Mouse (Mus musculus): ENCODE results near the gene Ctsw. TPM values are rescaled to one million over a fixed set of nuclear protein-coding genes. Genes with fewer than 3 reads are reported as not detected.

The Ctsw gene
- polyA plus RNA-seq, 2 experiments, result 0.25 to 0.27 TPM

GRCm38 (mm10) chr19:5420579-5420978, 47.7 kb downstream of the Ctsw start:
- Histone ChIP-seq H3K27ac (no peak overlapping the region), H3K4me3 (ENCODE audit: insufficient read depth in 1 of 2, low read depth in 2 of 2, low read length in 2 of 2) (no peak overlapping the region), H3K27me3 (ENCODE audit: control insufficient read depth, insufficient read depth, low read length) (no peaks in the 10 kb centered on the region), H3K9ac (replicated peaks) (no peak overlapping the region), H3K4me2 (ENCODE audit: low read depth) (no peak overlapping the region), H3K9me3 (ENCODE audit: control insufficient read depth, low read length) (no peaks in the 10 kb centered on the region), H3K4me1 (replicated peaks; ENCODE audit: control insufficient read depth in 2 of 2, insufficient read depth in 2 of 2, low read length in 1 of 2) (peaks cover 5% of the 10 kb centered on the region in 2 experiments; a peak in 2 of 4 replicates), H3K36me3 (replicated peaks; ENCODE audit: control insufficient read depth, insufficient read depth, low read depth) (peaks cover 2% of the 10 kb centered on the region)
- DNase-seq (ENCODE audit: low read depth in 3 of 3, low spot score in 3 of 3) (no peak), ATAC-seq (ENCODE audit: insufficient read depth) (no peak)
- TF ChIP-seq EP300 (IDR thresholded peaks at IDR 0.05; ENCODE audit: low read depth) (no peak), CTCF (IDR thresholded peaks at IDR 0.05; ENCODE audit: low read depth) (no peak)
- WGBS (ENCODE audit: insufficient replicate concordance), result 70% methylated on average over 6 of the region's 6 CpGs

- no peak overlapping the region for H3K4me2 ChIP-seq (ENCODE audit: low read depth)
- H3K4me1 ChIP-seq (replicated peaks; ENCODE audit: control insufficient read depth in 2 of 2, insufficient read depth in 2 of 2, low read length in 1 of 2), result peaks cover 5% of the 10 kb centered on the region in 2 experiments; a peak in 2 of 4 replicates
- no peak for DNase-seq (ENCODE audit: low read depth in 3 of 3, low spot score in 3 of 3)
- no peaks in the 10 kb centered on the region for H3K9me3 ChIP-seq (ENCODE audit: control insufficient read depth, low read length)
- no peak overlapping the region for H3K9ac ChIP-seq (replicated peaks)
- TF ChIP-seq EP300 (IDR thresholded peaks at IDR 0.05; ENCODE audit: low read depth) (no peak), CTCF (IDR thresholded peaks at IDR 0.05; ENCODE audit: low read depth) (no peak)
- H3K27ac ChIP-seq, result no peak overlapping the region
- ATAC-seq (ENCODE audit: insufficient read depth), result no peak
- 59% methylated on average over 9 of the region's 9 CpGs for WGBS (ENCODE audit: insufficient replicate concordance)
- H3K27me3 ChIP-seq (ENCODE audit: control insufficient read depth, insufficient read depth, low read length), result no peaks in the 10 kb centered on the region
- H3K4me3 ChIP-seq (ENCODE audit: insufficient read depth in 1 of 2, low read depth in 2 of 2, low read length in 2 of 2), result no peak overlapping the region
- H3K36me3 ChIP-seq (replicated peaks; ENCODE audit: control insufficient read depth, insufficient read depth, low read depth), result peaks cover 2% of the 10 kb centered on the region
Observed at GRCm38 (mm10) chr19:5419630-5420029, 48.7 kb downstream of the Ctsw start.

- peaks cover 4% of the 10 kb centered on the region in 2 experiments; a peak in 2 of 4 replicates for H3K4me1 ChIP-seq (replicated peaks; ENCODE audit: control insufficient read depth in 2 of 2, insufficient read depth in 2 of 2, low read length in 1 of 2)
- H3K9me3 ChIP-seq (ENCODE audit: control insufficient read depth, low read length), result no peaks in the 10 kb centered on the region
- 86% methylated on average over 8 of the region's 8 CpGs for WGBS (ENCODE audit: insufficient replicate concordance)
- no peak overlapping the region for H3K4me2 ChIP-seq (ENCODE audit: low read depth)
- H3K27ac ChIP-seq, result no peak overlapping the region
- ATAC-seq (ENCODE audit: insufficient read depth), result no peak
- no peak for DNase-seq (ENCODE audit: low read depth in 3 of 3, low spot score in 3 of 3)
- TF ChIP-seq EP300 (IDR thresholded peaks at IDR 0.05; ENCODE audit: low read depth) (no peak), CTCF (IDR thresholded peaks at IDR 0.05; ENCODE audit: low read depth) (no peak)
- no peak overlapping the region for H3K9ac ChIP-seq (replicated peaks)
- H3K27me3 ChIP-seq (ENCODE audit: control insufficient read depth, insufficient read depth, low read length), result no peaks in the 10 kb centered on the region
- peaks cover 2% of the 10 kb centered on the region for H3K36me3 ChIP-seq (replicated peaks; ENCODE audit: control insufficient read depth, insufficient read depth, low read depth)
- no peak overlapping the region for H3K4me3 ChIP-seq (ENCODE audit: insufficient read depth in 1 of 2, low read depth in 2 of 2, low read length in 2 of 2)
Observed at GRCm38 (mm10) chr19:5418750-5419466, 49.4 kb downstream of the Ctsw start.

Other genes with a start within 250 kb of the Ctsw start
- 8.3 and 10.5 TPM in 2 replicates for gene Pacs1, start 195.4 kb downstream of the Ctsw start, polyA plus RNA-seq (2012; rRNA removed)
- gene Pacs1, start 195.4 kb downstream of the Ctsw start, polyA plus RNA-seq (2014; fragmentation: Nextera tagmentation; extraction: Ambion mirVana), result 8.2 and 9.9 TPM in 2 replicates
- gene Sf3b2, start 173.1 kb downstream of the Ctsw start, polyA plus RNA-seq (2012; rRNA removed), result 45.0 and 52.5 TPM in 2 replicates
- gene Sf3b2, start 173.1 kb downstream of the Ctsw start, polyA plus RNA-seq (2014; fragmentation: Nextera tagmentation; extraction: Ambion mirVana), result 98.4 and 116 TPM in 2 replicates
- gene Gal3st3, start 170.2 kb downstream of the Ctsw start, polyA plus RNA-seq (2012; rRNA removed), result 0.03 and 0.08 TPM in 2 replicates
- 0.04 TPM in 1 of 2 replicates, not detected in the other for gene Gal3st3, start 170.2 kb downstream of the Ctsw start, polyA plus RNA-seq (2014; fragmentation: Nextera tagmentation; extraction: Ambion mirVana)
- not detected in 2 replicates for gene Catsper1, start 132.8 kb downstream of the Ctsw start, polyA plus RNA-seq (2012; rRNA removed)
- gene Catsper1, start 132.8 kb downstream of the Ctsw start, polyA plus RNA-seq (2014; fragmentation: Nextera tagmentation; extraction: Ambion mirVana), result not detected in 2 replicates
- 0.01 and 0.06 TPM in 2 replicates for gene Cst6, start 118.9 kb downstream of the Ctsw start, polyA plus RNA-seq (2012; rRNA removed)
- gene Cst6, start 118.9 kb downstream of the Ctsw start, polyA plus RNA-seq (2014; fragmentation: Nextera tagmentation; extraction: Ambion mirVana), result 0.43 TPM in 1 of 2 replicates, not detected in the other
- gene Eif1ad, start 101.8 kb downstream of the Ctsw start, polyA plus RNA-seq (2012; rRNA removed), result 18.4 and 22.0 TPM in 2 replicates
- 22.9 and 24.3 TPM in 2 replicates for gene Eif1ad, start 101.8 kb downstream of the Ctsw start, polyA plus RNA-seq (2014; fragmentation: Nextera tagmentation; extraction: Ambion mirVana)
- gene Banf1, start 101.3 kb downstream of the Ctsw start, polyA plus RNA-seq (2012; rRNA removed), result 116 and 125 TPM in 2 replicates
- 263 and 278 TPM in 2 replicates for gene Banf1, start 101.3 kb downstream of the Ctsw start, polyA plus RNA-seq (2014; fragmentation: Nextera tagmentation; extraction: Ambion mirVana)
- gene Sart1, start 79.8 kb downstream of the Ctsw start, polyA plus RNA-seq (2012; rRNA removed), result 13.1 and 21.7 TPM in 2 replicates
- gene Sart1, start 79.8 kb downstream of the Ctsw start, polyA plus RNA-seq (2014; fragmentation: Nextera tagmentation; extraction: Ambion mirVana), result 24.1 and 26.6 TPM in 2 replicates
- gene Tsga10ip, start 66.0 kb downstream of the Ctsw start, polyA plus RNA-seq (2012; rRNA removed), result not detected in 2 replicates
- 0.09 TPM in 1 of 2 replicates, not detected in the other for gene Tsga10ip, start 66.0 kb downstream of the Ctsw start, polyA plus RNA-seq (2014; fragmentation: Nextera tagmentation; extraction: Ambion mirVana)
- gene Drap1, start 43.5 kb downstream of the Ctsw start, polyA plus RNA-seq (2012; rRNA removed), result 38.6 and 64.0 TPM in 2 replicates
- 58.5 and 58.9 TPM in 2 replicates for gene Drap1, start 43.5 kb downstream of the Ctsw start, polyA plus RNA-seq (2014; fragmentation: Nextera tagmentation; extraction: Ambion mirVana)
- 16.7 and 19.9 TPM in 2 replicates for gene AI837181, start 43.4 kb downstream of the Ctsw start, polyA plus RNA-seq (2012; rRNA removed)
- 10.7 and 11.9 TPM in 2 replicates for gene AI837181, start 43.4 kb downstream of the Ctsw start, polyA plus RNA-seq (2014; fragmentation: Nextera tagmentation; extraction: Ambion mirVana)
- gene Fosl1, start 21.0 kb downstream of the Ctsw start, polyA plus RNA-seq (2012; rRNA removed), result 0.02 TPM in 1 of 2 replicates, not detected in the other
- gene Fosl1, start 21.0 kb downstream of the Ctsw start, polyA plus RNA-seq (2014; fragmentation: Nextera tagmentation; extraction: Ambion mirVana), result not detected in 2 replicates
- 1.00 and 1.4 TPM in 2 replicates for gene Ccdc85b, start 10.6 kb downstream of the Ctsw start, polyA plus RNA-seq (2012; rRNA removed)
- gene Ccdc85b, start 10.6 kb downstream of the Ctsw start, polyA plus RNA-seq (2014; fragmentation: Nextera tagmentation; extraction: Ambion mirVana), result 1.0 and 1.2 TPM in 2 replicates
- 19.1 and 22.9 TPM in 2 replicates for gene Fibp, start 7.9 kb downstream of the Ctsw start, polyA plus RNA-seq (2012; rRNA removed)
- gene Fibp, start 7.9 kb downstream of the Ctsw start, polyA plus RNA-seq (2014; fragmentation: Nextera tagmentation; extraction: Ambion mirVana), result 20.8 and 30.6 TPM in 2 replicates
- gene Efemp2, start 5.4 kb upstream of the Ctsw start, polyA plus RNA-seq (2012; rRNA removed), result 11.4 and 17.5 TPM in 2 replicates
- gene Efemp2, start 5.4 kb upstream of the Ctsw start, polyA plus RNA-seq (2014; fragmentation: Nextera tagmentation; extraction: Ambion mirVana), result 11.4 and 11.6 TPM in 2 replicates
- gene Mus81, start 19.9 kb upstream of the Ctsw start, polyA plus RNA-seq (2012; rRNA removed), result 11.3 and 11.4 TPM in 2 replicates
- 13.8 and 15.6 TPM in 2 replicates for gene Mus81, start 19.9 kb upstream of the Ctsw start, polyA plus RNA-seq (2014; fragmentation: Nextera tagmentation; extraction: Ambion mirVana)
- gene Cfl1, start 21.9 kb upstream of the Ctsw start, polyA plus RNA-seq (2012; rRNA removed), result 432 and 443 TPM in 2 replicates
- gene Cfl1, start 21.9 kb upstream of the Ctsw start, polyA plus RNA-seq (2014; fragmentation: Nextera tagmentation; extraction: Ambion mirVana), result 1,304 and 1,332 TPM in 2 replicates
- gene 1700020D05Rik, start 35.3 kb upstream of the Ctsw start, polyA plus RNA-seq (2012; rRNA removed), result 0.81 TPM in 2 replicates
- gene 1700020D05Rik, start 35.3 kb upstream of the Ctsw start, polyA plus RNA-seq (2014; fragmentation: Nextera tagmentation; extraction: Ambion mirVana), result not detected in 2 replicates
- 9.0 and 9.3 TPM in 2 replicates for gene Snx32, start 42.0 kb upstream of the Ctsw start, polyA plus RNA-seq (2012; rRNA removed)
- 4.7 and 5.5 TPM in 2 replicates for gene Snx32, start 42.0 kb upstream of the Ctsw start, polyA plus RNA-seq (2014; fragmentation: Nextera tagmentation; extraction: Ambion mirVana)
- 0.01 and 0.02 TPM in 2 replicates for gene Ovol1, start 92.1 kb upstream of the Ctsw start, polyA plus RNA-seq (2012; rRNA removed)
- gene Ovol1, start 92.1 kb upstream of the Ctsw start, polyA plus RNA-seq (2014; fragmentation: Nextera tagmentation; extraction: Ambion mirVana), result not detected in 2 replicates
- gene Ap5b1, start 99.5 kb upstream of the Ctsw start, polyA plus RNA-seq (2012; rRNA removed), result 1.3 and 1.5 TPM in 2 replicates
- 1.4 and 1.8 TPM in 2 replicates for gene Ap5b1, start 99.5 kb upstream of the Ctsw start, polyA plus RNA-seq (2014; fragmentation: Nextera tagmentation; extraction: Ambion mirVana)
- 69.9 and 87.7 TPM in 2 replicates for gene Rnaseh2c, start 133.4 kb upstream of the Ctsw start, polyA plus RNA-seq (2012; rRNA removed)
- 115 and 129 TPM in 2 replicates for gene Rnaseh2c, start 133.4 kb upstream of the Ctsw start, polyA plus RNA-seq (2014; fragmentation: Nextera tagmentation; extraction: Ambion mirVana)
- 21.0 and 25.6 TPM in 2 replicates for gene Kat5, start 141.7 kb upstream of the Ctsw start, polyA plus RNA-seq (2012; rRNA removed)
- 8.5 and 10.0 TPM in 2 replicates for gene Kat5, start 141.7 kb upstream of the Ctsw start, polyA plus RNA-seq (2014; fragmentation: Nextera tagmentation; extraction: Ambion mirVana)
- 14.8 and 19.9 TPM in 2 replicates for gene Rela, start 169.0 kb upstream of the Ctsw start, polyA plus RNA-seq (2012; rRNA removed)
- 18.9 and 21.9 TPM in 2 replicates for gene Rela, start 169.0 kb upstream of the Ctsw start, polyA plus RNA-seq (2014; fragmentation: Nextera tagmentation; extraction: Ambion mirVana)
- 27.5 and 33.2 TPM in 2 replicates for gene Sipa1, start 195.2 kb upstream of the Ctsw start, polyA plus RNA-seq (2012; rRNA removed)
- 14.3 and 18.9 TPM in 2 replicates for gene Sipa1, start 195.2 kb upstream of the Ctsw start, polyA plus RNA-seq (2014; fragmentation: Nextera tagmentation; extraction: Ambion mirVana)
- gene Map3k11, start 220.2 kb upstream of the Ctsw start, polyA plus RNA-seq (2012; rRNA removed), result 13.7 and 14.5 TPM in 2 replicates
- gene Map3k11, start 220.2 kb upstream of the Ctsw start, polyA plus RNA-seq (2014; fragmentation: Nextera tagmentation; extraction: Ambion mirVana), result 9.1 and 10.8 TPM in 2 replicates
- 19.8 and 25.9 TPM in 2 replicates for gene Pcnx3, start 220.4 kb upstream of the Ctsw start, polyA plus RNA-seq (2012; rRNA removed)
- gene Pcnx3, start 220.4 kb upstream of the Ctsw start, polyA plus RNA-seq (2014; fragmentation: Nextera tagmentation; extraction: Ambion mirVana), result 9.1 and 9.8 TPM in 2 replicates
- gene Kcnk7, start 235.9 kb upstream of the Ctsw start, polyA plus RNA-seq (2012; rRNA removed), result 0.04 TPM in 1 of 2 replicates, not detected in the other
- 0.17 and 0.27 TPM in 2 replicates for gene Kcnk7, start 235.9 kb upstream of the Ctsw start, polyA plus RNA-seq (2014; fragmentation: Nextera tagmentation; extraction: Ambion mirVana)